Mouse (Mus musculus): Measurements from ENCODE around the gene Rab5c.

Rab5c gene

DNA sequence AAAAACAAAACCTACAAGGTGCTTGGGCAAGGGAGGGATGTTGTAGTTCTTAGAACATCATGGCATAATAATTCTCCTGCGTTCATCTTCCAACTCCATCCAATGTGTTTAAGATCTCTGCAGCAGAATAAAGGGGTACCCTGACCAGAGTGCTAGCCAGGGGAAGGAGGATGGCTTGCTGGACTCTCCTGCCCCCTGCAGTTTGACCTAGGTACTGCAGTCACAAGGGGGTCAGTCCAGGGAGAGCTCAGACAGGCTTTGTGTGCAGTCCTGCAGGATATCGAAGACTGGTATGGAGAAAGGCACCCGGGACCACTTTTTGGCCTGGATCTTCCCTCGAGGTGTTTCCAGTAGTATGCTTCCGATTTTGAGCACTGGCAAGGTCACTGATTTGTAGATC, 43.1 kb downstream of the Rab5c start:
- peak; percentile 55 to 80 for DNase-seq

DNA sequence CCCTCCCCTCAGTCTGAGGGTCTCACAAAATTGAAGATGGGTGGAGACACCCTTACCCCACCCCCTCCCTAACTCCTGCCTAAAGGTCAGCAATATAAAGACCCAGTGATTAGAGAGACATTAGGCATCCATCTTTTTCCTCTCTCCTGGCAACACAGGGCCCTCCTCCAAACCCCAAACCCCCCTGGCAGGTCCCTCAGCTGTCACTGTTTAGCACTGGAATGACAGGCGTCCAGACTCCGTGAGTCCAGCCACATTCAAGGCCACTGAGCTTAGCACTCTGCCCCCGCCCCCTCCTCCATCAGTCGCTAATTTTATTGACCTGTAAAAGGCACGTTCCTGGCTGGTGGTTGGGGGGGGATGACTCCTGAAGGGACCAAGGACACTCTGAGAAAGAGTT, 44.9 kb downstream of the Rab5c start:
- no peak for DNase-seq

DNA sequence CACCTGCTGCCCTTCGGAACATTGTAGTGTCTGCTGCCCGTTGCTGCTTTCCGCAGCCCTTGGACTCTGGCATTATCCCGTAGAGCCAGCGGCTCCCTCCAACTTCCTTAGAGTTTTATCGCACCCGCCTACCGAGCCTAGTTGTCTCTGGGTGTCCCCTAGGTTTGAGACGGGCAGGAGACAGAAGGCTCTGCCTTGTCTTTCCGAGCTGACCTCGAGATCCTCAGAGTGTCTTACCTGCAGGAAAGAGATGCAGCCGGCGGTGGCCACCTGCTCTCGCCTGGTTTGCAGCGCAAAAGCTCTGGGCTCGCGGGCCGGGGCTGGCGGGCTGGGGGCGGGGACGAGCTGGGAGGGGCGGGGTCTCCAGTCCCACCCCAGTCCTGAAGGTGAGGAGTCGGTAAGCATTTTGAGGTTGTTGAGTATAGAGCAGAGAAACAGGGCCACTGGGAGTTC, 45.8 kb downstream of the Rab5c start, which contains the start of gene Zfp385c:
TSS of gene Zfp385c (minus strand) at position 292 of the 453 bp plus-strand sequence.
- no peak for DNase-seq

GRCm38 (mm10) chr11:100690389-100690788, 47.6 kb downstream of the Rab5c start:
- no peak for DNase-seq

GRCm38 (mm10) chr11:100688443-100688842, 49.6 kb downstream of the Rab5c start:
- no peak for DNase-seq

DNA sequence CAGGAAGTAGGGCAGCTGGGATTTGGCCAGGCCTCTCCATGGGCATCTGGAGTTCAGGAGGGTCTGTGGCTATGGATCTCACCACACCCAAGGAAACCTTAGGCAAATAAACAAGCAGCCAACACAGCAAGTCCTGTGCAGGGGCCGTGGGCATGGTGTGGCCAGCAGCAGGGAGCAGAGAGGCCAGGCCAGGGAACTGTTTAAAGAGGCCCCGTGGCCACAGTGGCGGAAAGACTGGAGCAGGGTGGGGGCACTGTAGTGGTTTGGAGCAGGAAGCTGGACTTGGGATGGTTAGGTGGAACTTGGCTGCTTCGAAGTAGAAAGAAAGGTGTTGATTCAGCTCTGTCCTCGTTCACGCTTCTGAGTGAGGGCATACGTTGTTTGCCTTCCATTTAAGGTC, 50.8 kb downstream of the Rab5c start:
- no peak for DNase-seq

- no peak for DNase-seq
Measured at GRCm38 (mm10) chr11:100685371-100685770, 52.6 kb downstream of the Rab5c start.

DNA sequence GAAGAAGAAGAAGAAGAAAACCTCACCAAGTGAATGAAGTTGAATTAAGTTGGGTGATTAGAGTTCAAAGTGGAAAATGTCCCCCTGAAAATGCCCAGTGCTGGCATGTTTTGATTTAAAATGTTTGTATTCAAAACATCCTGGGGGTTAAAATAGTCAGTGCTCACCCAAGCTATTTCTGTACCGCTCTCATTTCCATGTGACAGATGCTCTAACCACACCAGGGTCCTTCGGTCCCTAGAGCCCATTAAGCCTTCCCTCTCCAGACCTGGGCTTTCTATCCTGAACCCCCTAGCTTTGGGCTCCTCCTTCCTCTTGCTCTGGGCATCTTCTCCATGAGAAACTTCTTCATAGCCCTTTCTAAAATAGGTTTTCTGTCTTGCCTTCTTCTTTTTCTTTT, 53.9 kb downstream of the Rab5c start:
- no peak for DNase-seq

DNA sequence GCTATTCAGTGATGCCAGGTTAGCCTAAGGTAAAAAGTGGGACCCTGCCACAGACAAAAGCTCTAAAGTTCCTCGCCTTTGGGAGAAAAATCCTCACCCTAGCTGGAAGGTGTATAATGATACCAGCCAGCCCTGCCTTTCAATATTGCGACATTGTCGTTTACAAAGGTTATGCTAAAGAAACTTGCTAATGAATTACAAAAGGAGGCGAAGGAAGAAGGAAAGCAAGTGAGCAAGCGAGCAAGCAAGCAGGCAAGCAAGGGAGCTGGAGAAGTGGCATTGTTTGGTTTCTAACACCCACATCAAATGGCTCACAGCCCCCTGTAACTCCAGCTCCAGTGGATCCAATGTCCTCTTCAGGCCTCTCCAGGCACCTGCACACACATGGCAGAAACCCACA, 55.5 kb downstream of the Rab5c start:
- no peak for DNase-seq

- DNase-seq: no peak
Measured at GRCm38 (mm10) chr11:100681826-100682225, 56.2 kb downstream of the Rab5c start.

DNA sequence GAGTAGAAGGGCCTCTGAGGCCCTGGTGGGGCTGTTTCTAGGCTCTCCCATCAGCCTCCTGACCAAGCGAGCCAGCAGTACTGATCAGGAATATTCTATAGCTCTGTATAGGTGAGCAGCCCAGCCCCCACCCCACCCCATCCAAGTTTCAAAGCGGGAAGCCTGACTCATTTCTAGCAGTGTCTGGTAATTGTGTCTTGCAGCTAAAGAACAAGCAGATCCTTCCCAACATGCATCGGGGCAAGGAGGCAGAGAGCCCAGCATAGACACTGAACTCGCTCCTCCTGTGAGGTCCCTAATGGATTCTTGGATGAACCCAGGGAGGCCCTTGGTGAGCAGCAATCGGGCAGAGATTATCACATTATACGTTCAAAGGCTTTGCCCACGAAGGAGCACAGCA, 60.2 kb downstream of the Rab5c start:
- DNase-seq: no peak

DNA sequence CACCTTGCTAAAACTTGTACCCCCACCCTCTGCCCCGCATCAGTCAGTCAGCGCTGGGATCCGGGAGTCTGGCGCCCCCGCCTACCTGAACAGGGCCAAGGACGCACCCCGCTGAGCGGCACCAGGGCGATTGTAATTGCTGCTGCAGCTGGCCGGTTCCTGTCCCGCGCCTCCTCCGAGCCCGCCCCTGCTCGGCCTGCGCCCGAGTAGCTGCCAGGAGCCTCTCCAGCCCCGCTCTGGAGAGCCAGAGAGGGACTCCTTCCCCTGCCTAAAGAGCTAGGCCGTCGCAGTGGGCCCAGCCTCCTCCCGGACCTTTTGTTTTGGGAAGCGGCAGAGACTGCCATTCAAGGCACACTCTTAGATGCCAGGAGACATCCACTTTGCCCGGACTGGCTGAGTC, 64.8 kb downstream of the Rab5c start:
- no peak for DNase-seq

GRCm38 (mm10) chr11:100671956-100672355, 66.1 kb downstream of the Rab5c start:
- DNase-seq: no peak

- no peak for DNase-seq
Measured at GRCm38 (mm10) chr11:100671049-100671448, 67.0 kb downstream of the Rab5c start.

Measured in spleen, adult 18-20 months (tissue).